Mouse (Mus musculus) layer of hippocampus, adult 11-12 months (tissue): ENCODE results near the gene Hist1h2bq.

Experiments used
- DNase-seq: peaks from one replicate; pipeline ENCODE4 v3.0.0; 2022; ENCODE audit warnings: low spot score

The Hist1h2bq gene

GRCm38 (mm10) chr13:21789925-21790324 lies 20.1 kb downstream of the Hist1h2bq start:
- no peak for DNase-seq

GRCm38 (mm10) chr13:21787760-21788593 lies 22.0 kb downstream of the Hist1h2bq start:
- DNase-seq, result no peak

GRCm38 (mm10) chr13:21786899-21787629 lies 22.9 kb downstream of the Hist1h2bq start, which contains the start of the genes Hist1h2an and Hist1h2bp:
TSS of gene Hist1h2an (minus strand) at chr13:21787218.
TSS of gene Hist1h2bp (plus strand) at chr13:21787461.
- peak; percentile 94 for DNase-seq

GRCm38 (mm10) chr13:21786189-21786898 lies 23.7 kb downstream of the Hist1h2bq start:
- DNase-seq, result no peak

- no peak for DNase-seq
Observed at GRCm38 (mm10) chr13:21784311-21784710, 25.7 kb downstream of the Hist1h2bq start.

GRCm38 (mm10) chr13:21783734-21784161 lies 26.2 kb downstream of the Hist1h2bq start:
- DNase-seq, result peak; percentile 23

- DNase-seq, result peak; percentile 69
Observed at GRCm38 (mm10) chr13:21783255-21783617, 26.8 kb downstream of the Hist1h2bq start, which contains the start of gene Hist1h3i. TSS of gene Hist1h3i (minus strand) at chr13:21783370.

GRCm38 (mm10) chr13:21782361-21783254 lies 27.4 kb downstream of the Hist1h2bq start:
- peak; percentile 27 for DNase-seq

- no peak for DNase-seq
Observed at GRCm38 (mm10) chr13:21781639-21782038, 28.4 kb downstream of the Hist1h2bq start.

GRCm38 (mm10) chr13:21781021-21781555 lies 28.9 kb downstream of the Hist1h2bq start:
- DNase-seq, result no peak

GRCm38 (mm10) chr13:21779767-21780731 lies 29.9 kb downstream of the Hist1h2bq start, which contains the start of gene Hist1h1b:
TSS of gene Hist1h1b (minus strand) at chr13:21780625.
- DNase-seq, result peak; percentile 41

- peak; percentile 69 for DNase-seq
Observed at GRCm38 (mm10) chr13:21778814-21779766, 30.9 kb downstream of the Hist1h2bq start.
